Mouse (Mus musculus): ENCODE data around the gene Ccdc167. TPM values are rescaled to one million over a fixed set of nuclear protein-coding genes. Genes with fewer than 3 reads are reported as not detected.

Ccdc167 gene
- 1 to 10 TPM; 5.9 to 6.3 TPM for total RNA-seq (2021)
- long read RNA-seq, experiment 1, full-length matches to known transcripts, result 7 of 9 reads
- long read RNA-seq, experiment 1, partial matches to known transcripts, result 1 of 9 reads
- long read RNA-seq, experiment 1, other reads (novel, unspliced or antisense), result 1 of 9 reads
- long read RNA-seq, experiment 2, full-length matches to known transcripts, result 12 of 12 reads
- long read RNA-seq, experiment 2, partial matches to known transcripts, result 0 of 12 reads
- long read RNA-seq, experiment 2, other reads (novel, unspliced or antisense), result 0 of 12 reads

GRCm38 (mm10) chr17:29716732-29717445 is at the start of gene Ccdc167:
Gene Ccdc167, minus strand, starts transcription at chr17:29717044.
- peak; percentile 97 for DNase-seq (ENCODE audit: low spot score)

GRCm38 (mm10) chr17:29765380-29765779 is 48.5 kb upstream of the Ccdc167 start:
- DNase-seq (ENCODE audit: low spot score), result no peak

- DNase-seq (ENCODE audit: low spot score), result peak; percentile 21
Observed at GRCm38 (mm10) chr17:29762551-29762950, 45.7 kb upstream of the Ccdc167 start.

- no peak for DNase-seq (ENCODE audit: low spot score)
Observed at GRCm38 (mm10) chr17:29761938-29762337, 45.1 kb upstream of the Ccdc167 start.

GRCm38 (mm10) chr17:29760404-29761375 is 43.8 kb upstream of the Ccdc167 start:
- no peak for DNase-seq (ENCODE audit: low spot score)

- DNase-seq (ENCODE audit: low spot score), result no peak
Observed at GRCm38 (mm10) chr17:29759963-29760362, 43.1 kb upstream of the Ccdc167 start.

GRCm38 (mm10) chr17:29756381-29756780 is 39.5 kb upstream of the Ccdc167 start:
- DNase-seq (ENCODE audit: low spot score), result no peak

- no peak for DNase-seq (ENCODE audit: low spot score)
Observed at GRCm38 (mm10) chr17:29754510-29754909, 37.7 kb upstream of the Ccdc167 start.

GRCm38 (mm10) chr17:29747466-29747865 is 30.6 kb upstream of the Ccdc167 start:
- no peak for DNase-seq (ENCODE audit: low spot score)

GRCm38 (mm10) chr17:29737849-29738804 is 21.3 kb upstream of the Ccdc167 start:
- no peak for DNase-seq (ENCODE audit: low spot score)

- DNase-seq (ENCODE audit: low spot score), result no peak
Observed at GRCm38 (mm10) chr17:29736448-29737014, 19.7 kb upstream of the Ccdc167 start.

- DNase-seq (ENCODE audit: low spot score), result no peak
Observed at GRCm38 (mm10) chr17:29732522-29732921, 15.7 kb upstream of the Ccdc167 start.

- no peak for DNase-seq (ENCODE audit: low spot score)
Observed at GRCm38 (mm10) chr17:29731953-29732325, 15.1 kb upstream of the Ccdc167 start.

GRCm38 (mm10) chr17:29731266-29731952 is 14.6 kb upstream of the Ccdc167 start:
- no peak for DNase-seq (ENCODE audit: low spot score)

GRCm38 (mm10) chr17:29730510-29731265 is 13.8 kb upstream of the Ccdc167 start:
- DNase-seq (ENCODE audit: low spot score), result no peak

GRCm38 (mm10) chr17:29728082-29728481 is 11.2 kb upstream of the Ccdc167 start:
- DNase-seq (ENCODE audit: low spot score), result no peak

- no peak for DNase-seq (ENCODE audit: low spot score)
Observed at GRCm38 (mm10) chr17:29725027-29725620, 8.3 kb upstream of the Ccdc167 start.

GRCm38 (mm10) chr17:29724610-29725009 is 7.8 kb upstream of the Ccdc167 start:
- no peak for DNase-seq (ENCODE audit: low spot score)
